Mouse (Mus musculus) heart, adult 2 months (tissue): ENCODE data around the gene Olfm4.

ENCODE experiments used
- CTCF ChIP-seq: fragments of 200-600 bp; IDR thresholded peaks from 2 replicates; pipeline ENCODE4 v1.8.1; 2022; ENCODE audit warnings: antibody characterized with exemption, mild to moderate bottlenecking, moderate library complexity
- EP300 ChIP-seq: fragments of 200-500 bp; IDR thresholded peaks from 2 replicates; pipeline ENCODE4 v1.6.1; 2011; ENCODE audit warnings: low read depth, low read length, control low read depth; ENCODE audit not compliant: insufficient read depth

DNA sequence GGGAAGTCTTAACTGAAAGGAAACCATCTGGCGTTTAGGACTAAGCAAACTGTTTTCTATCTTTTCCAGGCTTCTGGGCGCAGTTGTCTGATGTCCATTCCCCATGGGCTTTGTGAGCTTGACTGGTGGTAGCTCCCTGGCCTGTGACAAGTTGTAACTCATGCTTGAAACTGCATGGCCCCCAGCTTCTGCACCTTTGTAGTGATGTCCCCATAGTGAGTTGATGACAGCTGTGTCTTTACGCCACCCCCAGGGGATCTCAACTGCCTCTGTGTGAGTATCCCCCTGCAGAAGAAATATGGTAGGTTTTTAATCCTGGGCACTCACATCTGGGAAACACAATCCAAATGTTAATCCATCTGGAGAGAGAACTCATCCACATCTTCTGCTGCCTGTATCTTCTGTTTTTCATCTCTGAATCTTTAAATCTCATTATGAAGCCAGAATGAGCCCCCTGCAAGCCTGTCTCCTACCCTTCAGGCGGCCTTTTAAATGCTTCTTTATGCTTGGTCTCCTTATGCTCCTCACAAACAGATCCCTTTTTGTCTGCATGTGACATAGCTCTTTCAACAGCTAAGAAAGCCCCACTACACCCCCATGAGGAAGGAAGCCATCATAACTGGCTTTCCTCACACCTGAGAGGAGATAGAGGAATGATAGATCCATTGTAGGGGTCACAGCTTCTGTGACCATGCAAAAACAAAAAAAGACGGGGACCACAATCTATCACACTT lies 63.7 kb downstream of the Olfm4 start:
- TF ChIP-seq EP300 (no peak), CTCF (no peak)
